Mouse (Mus musculus) testis, postnatal 14 days (tissue): ENCODE measurements at regions not wholly inside any gene's neighbourhood (a gene's known extent, or its start where the extent isn't known, plus 50 kb on each side); places are given as distances from the start of the nearest gene placed in this dataset.
A peak's percentile ranks its signal among the peaks of the same experiment; 100 is the strongest.

Source experiments
- DNase-seq: peaks from one replicate; pipeline ENCODE4 v3.0.0; 2021; ENCODE audit warnings: low spot score

DNA sequence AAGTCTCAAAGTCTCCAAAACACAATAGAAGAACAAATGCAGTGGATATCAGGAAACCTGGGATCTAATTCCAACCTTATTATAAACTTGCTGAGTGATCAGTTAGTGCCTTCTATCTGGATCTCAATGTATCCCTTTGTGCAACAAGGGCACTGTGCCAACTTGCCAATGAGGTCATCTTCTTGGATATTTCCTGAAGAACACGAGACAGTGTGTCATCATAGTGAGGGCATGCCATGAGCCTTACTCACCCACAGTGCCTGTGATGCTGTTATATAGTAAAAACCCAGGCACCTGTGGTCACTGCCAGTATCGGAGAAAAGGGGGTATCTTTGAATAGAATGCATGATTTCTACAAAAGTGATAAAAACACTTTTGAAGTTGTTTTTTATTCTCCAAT lies 60.2 kb upstream of the Cd34 start:
- DNase-seq, result no peak

DNA sequence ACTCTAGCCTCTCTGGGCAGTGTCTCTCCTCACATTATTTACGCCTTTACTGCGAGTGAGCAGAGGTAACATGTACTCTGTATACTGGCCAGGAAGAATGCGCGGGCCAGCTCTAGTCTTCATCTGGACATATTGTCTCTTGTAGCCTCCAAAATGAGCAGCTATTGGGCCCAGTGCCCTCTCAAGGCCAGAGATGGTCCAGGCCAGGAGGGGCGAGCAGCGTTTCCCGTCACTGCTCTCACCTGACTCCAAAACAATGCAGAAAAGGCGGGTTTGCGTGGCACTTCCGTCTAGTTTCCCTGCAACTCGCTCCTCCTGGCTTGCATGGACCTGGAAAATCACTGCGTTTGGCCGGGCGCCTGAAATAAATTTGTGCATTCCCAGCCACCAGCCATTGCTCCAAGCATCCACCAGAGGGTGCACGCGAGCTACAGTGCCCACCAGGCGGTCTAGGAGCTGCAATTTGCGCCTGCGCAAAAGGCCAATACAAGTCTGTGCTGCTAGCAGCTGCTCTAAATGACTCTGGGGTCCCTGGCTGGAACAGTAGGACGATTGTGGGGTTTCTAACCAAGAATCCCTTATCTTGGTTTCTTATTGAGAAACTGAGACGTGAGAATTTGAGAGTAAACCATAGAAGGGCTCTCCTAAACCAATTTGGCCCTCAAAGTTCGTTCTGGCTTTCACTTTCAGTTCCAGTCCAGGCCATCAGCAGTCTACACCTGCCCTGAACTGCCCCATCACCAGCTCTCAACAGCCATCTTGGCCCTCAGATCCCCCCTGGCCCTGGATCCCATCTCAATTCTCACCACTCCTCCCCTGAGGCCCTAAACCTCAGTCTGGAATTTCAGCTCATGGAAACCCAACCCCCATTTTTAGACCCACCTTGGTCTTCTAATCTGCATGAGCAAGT lies 59.0 kb upstream of the Cd34 start:
- DNase-seq, result peak; percentile 88

DNA sequence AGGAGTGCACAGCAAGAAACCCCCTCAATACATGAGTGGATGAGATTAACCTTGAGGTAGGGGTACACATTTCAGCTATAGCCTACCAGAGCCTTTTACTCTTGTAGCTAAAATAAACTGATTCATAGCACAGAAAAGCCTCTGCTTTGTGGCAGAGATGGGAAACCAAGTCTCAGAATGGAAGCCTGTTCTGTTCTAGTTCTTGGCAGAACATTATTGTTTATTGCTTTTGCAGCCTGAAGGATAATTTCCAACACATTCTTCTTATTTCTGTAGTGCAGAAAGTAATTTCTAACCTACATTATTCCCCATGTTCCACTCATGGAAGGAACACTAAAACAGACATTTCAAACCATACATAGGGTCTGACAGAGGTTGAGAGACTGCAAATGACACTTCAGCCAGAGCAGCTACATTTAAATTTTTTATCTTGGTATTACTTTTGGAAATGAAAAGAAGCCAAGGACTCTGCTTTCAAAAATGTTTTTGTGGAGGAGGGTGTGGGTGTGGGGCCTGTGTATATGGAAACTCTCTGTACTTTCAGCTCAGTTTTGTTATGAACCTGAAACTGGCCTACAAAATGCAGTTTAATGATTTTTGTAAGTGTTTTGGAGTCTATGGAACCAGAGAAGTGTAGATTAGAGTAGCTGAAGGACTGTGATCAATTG lies 56.9 kb upstream of the Cd34 start:
- DNase-seq, result peak; percentile 20

DNA sequence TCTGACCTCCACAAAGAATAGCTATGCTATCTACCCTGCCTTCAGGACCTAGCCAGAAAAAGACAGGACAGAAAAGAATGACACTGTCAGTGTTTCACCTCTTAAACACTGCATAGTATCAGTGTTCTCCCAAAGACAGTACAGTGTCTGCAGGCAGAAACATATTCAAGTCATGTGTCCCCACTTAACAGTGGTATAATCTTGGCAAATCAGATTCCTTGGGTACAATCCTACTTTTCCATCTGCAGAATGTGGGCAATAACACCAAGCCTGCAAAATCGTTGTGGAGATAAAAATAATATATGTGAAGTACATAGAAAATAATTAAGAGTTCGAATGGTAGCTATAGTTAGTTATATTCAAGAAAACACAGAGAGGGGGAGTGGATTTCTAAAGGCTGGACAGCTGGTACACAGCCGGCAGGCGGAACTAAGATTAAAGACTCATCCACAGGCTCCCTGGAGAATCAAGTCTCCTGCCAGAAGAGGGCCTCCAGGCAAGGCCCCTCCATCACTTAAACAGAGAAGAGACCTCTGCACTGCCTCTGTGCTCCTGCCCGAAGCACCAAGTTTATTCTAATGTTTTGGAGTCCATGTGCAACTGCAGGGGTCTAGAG lies 53.4 kb upstream of the Cd34 start:
- DNase-seq, result peak; percentile 48

DNA sequence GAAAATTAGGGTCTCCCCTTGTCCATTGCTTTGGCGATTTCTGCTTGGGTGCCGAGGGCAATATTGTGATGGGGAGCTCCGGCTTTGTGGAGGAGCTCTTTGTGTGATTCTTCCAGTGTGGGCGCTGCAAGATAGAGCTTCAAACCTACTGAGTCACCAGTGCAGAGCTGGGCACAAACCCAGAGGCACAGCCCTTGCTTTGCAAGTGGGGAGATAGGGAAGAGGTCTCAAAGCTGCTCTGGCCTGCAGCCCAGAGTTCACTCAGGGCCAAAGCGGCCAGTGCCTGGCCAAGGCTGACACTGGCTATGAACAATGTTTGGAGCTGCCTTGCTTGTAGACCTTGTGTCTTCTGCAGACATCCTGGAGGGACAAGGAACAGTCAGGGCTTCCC lies 52.9 kb upstream of the Cd34 start:
- peak; percentile 83 for DNase-seq
